Mouse (Mus musculus) kidney, postnatal 0 days (tissue): ENCODE measurements around the gene Gm17577. TPM values are rescaled to one million over a fixed set of nuclear protein-coding genes. Genes with fewer than 3 reads are reported as not detected.
"Not testable (repeated sequence)": the region's sequence is repeated elsewhere in the genome, so short reads cannot be mapped to it uniquely, and the experiment has no call there.

ENCODE experiments used
- ATAC-seq: fragments of 200-750 bp; cut with Nextera tagmentation; replicated peaks from 2 replicates; pipeline ENCODE4 v1.8.0; 2017; ENCODE audit warnings: low read depth, moderate number of reproducible peaks, moderate TSS enrichment, moderate library complexity; ENCODE audit not compliant: low FRiP score
- DNase-seq: peaks from one replicate; pipeline ENCODE4 v3.0.0-alpha.2; 2016; ENCODE audit warnings: low spot score
- H3K27ac ChIP-seq: fragments of 300-500 bp; sonication (generic); 2 replicates; pipeline ENCODE4 v1.5.1; 2014; ENCODE audit warnings: mild to moderate bottlenecking
- H3K27me3 ChIP-seq: fragments of 300-500 bp; sonication (generic); 2 replicates; pipeline ENCODE4 v1.6.1; 2014; ENCODE audit warnings: low read length, mixed read lengths; ENCODE audit not compliant: insufficient read depth
- H3K36me3 ChIP-seq: fragments of 300-500 bp; sonication (generic); 2 replicates; pipeline ENCODE4 v1.6.1; 2014; ENCODE audit warnings: low read length, mixed read lengths; ENCODE audit not compliant: insufficient read depth
- H3K4me1 ChIP-seq: fragments of 300-500 bp; sonication (generic); replicated peaks from 2 replicates; pipeline ENCODE4 v1.6.1; 2014; ENCODE audit warnings: antibody characterized with exemption, low read length, mixed read lengths; ENCODE audit not compliant: insufficient read depth
- H3K4me2 ChIP-seq: fragments of 300-500 bp; sonication (generic); 2 replicates; pipeline ENCODE4 v1.6.1; 2014; ENCODE audit warnings: mild to moderate bottlenecking, low read length, moderate library complexity, mixed read lengths
- H3K4me3 ChIP-seq: fragments of 300-500 bp; sonication (generic); replicated peaks from 2 replicates; pipeline ENCODE4 v1.5.1; 2014; ENCODE audit warnings: low read depth, low read length
- H3K9ac ChIP-seq: fragments of 300-500 bp; sonication (generic); 2 replicates; pipeline ENCODE4 v1.6.1; 2014; ENCODE audit warnings: low read depth, low read length
- H3K9me3 ChIP-seq: fragments of 300-500 bp; sonication (generic); replicated peaks from 2 replicates; pipeline ENCODE4 v1.6.1; 2016; ENCODE audit warnings: low read length, inconsistent platforms, mixed read lengths
- whole genome bisulfite sequencing: fragments of 180-500 bp; shearing (Covaris S2); extraction: QIAGEN DNeasy Blood & Tissue Kit; methylation state at CpG from one replicate; pipeline ENCODE4 v1.1.7; 2014; 5-methylcytosine and 5-hydroxymethylcytosine counted together
- polyA plus RNA-seq: library from polyadenylated mRNA; unstranded; fragments of >200 nt; fragmentation: Nextera tagmentation; extraction: Ambion mirVana; gene quantifications from 2 replicates; pipeline ENCODE4 v1.2.1, GENCODE M21; 2015

Gene Gm17577
- polyA plus RNA-seq, result not detected in 2 replicates

GRCm38 (mm10) chrX:123246807-123247206 is at the start of gene Gm17577:
TSS of gene Gm17577 (minus strand) at chrX:123246907.
- no CpG with 5 or more reads among the region's 3 CpGs for WGBS
- DNase-seq, H3K4me3 ChIP-seq, ATAC-seq, H3K9ac ChIP-seq, H3K27ac ChIP-seq, H3K4me2 ChIP-seq, H3K9me3 ChIP-seq, H3K27me3 ChIP-seq, H3K36me3 ChIP-seq, H3K4me1 ChIP-seq: not testable (repeated sequence)

DNA sequence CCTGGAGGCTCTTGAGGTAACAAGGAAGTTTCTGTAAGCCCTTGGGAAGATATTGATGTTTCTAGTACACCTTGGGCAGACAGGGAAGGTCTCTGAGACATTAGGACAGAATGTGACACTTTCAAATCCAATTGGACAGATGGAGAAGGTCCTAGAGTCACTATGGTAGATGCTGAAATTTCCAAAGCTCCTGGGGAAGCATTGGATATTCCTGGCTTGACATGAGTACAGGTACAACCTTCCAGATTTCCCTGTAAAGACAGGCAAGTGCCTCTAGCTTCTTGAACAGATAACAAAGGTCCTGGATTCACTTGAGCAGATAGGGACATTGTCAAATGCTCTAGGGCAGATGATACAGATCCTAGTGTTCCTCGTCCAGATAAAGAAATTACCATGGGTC is 24.3 kb downstream of the Gm17577 start, which contains the start of gene Srsx:
Gene Srsx, minus strand, starts transcription at position 101 of the 400 bp plus-strand sequence.
- not testable (repeated sequence) for H3K4me2 ChIP-seq, H3K9me3 ChIP-seq
- no CpG with 5 or more reads among the region's 1 CpGs for WGBS

More for the DNA sequence above, 24.3 kb downstream of the Gm17577 start, which contains the start of gene Srsx:
- not testable (repeated sequence) for H3K9ac ChIP-seq, H3K4me1 ChIP-seq, H3K27me3 ChIP-seq, H3K36me3 ChIP-seq, ATAC-seq, DNase-seq, H3K27ac ChIP-seq, H3K4me3 ChIP-seq

Other genes starting within 250 kb of the Gm17577 start
- gene Gm17521, start 217.2 kb downstream of the Gm17577 start, polyA plus RNA-seq, result not detected in 2 replicates
- gene Cldn34c1, start 143.4 kb downstream of the Gm17577 start, polyA plus RNA-seq, result 11.8 and 14.2 TPM in 2 replicates
- gene Srsx, start 24.4 kb downstream of the Gm17577 start, polyA plus RNA-seq, result not detected in 2 replicates